Mouse (Mus musculus) neural tube, embryonic 11.5 days (tissue): ENCODE measurements at regions not wholly inside any gene's neighbourhood (a gene's known extent, or its start where the extent isn't known, plus 50 kb on each side); places are given as distances from the start of the nearest gene placed in this dataset.

ENCODE experiments used
- ATAC-seq: fragments of 200-750 bp; cut with Nextera tagmentation; 2 replicates; pipeline ENCODE4 v1.8.0; 2017; ENCODE audit warnings: moderate number of reproducible peaks, mild to moderate bottlenecking, moderate TSS enrichment, moderate library complexity; ENCODE audit not compliant: insufficient read depth, low FRiP score, low TSS enrichment
- DNase-seq: peaks from one replicate; pipeline ENCODE4 v3.0.0-alpha.2; 2015; ENCODE audit warnings: low spot score
- H3K27ac ChIP-seq: fragments of 300-500 bp; sonication (generic); 2 replicates; pipeline ENCODE4 v1.5.1; 2014; ENCODE audit warnings: low read depth, mild to moderate bottlenecking, low read length
- H3K27me3 ChIP-seq: fragments of 300-500 bp; sonication (generic); 2 replicates; pipeline ENCODE4 v1.6.1; 2014; ENCODE audit warnings: mild to moderate bottlenecking, low read length, mixed read lengths; ENCODE audit not compliant: control insufficient read depth, insufficient read depth
- H3K36me3 ChIP-seq: fragments of 300-500 bp; sonication (generic); 2 replicates; pipeline ENCODE4 v1.6.1; 2014; ENCODE audit warnings: mild to moderate bottlenecking, low read length, moderate library complexity, mixed read lengths; ENCODE audit not compliant: control insufficient read depth, insufficient read depth
- H3K4me1 ChIP-seq: fragments of 300-500 bp; sonication (generic); 2 replicates; pipeline ENCODE4 v1.6.1; 2014; ENCODE audit warnings: low read length, mixed read lengths; ENCODE audit not compliant: control insufficient read depth, insufficient read depth
- H3K4me2 ChIP-seq: fragments of 300-500 bp; sonication (generic); 2 replicates; pipeline ENCODE4 v1.6.1; 2014; ENCODE audit warnings: low read depth, mild to moderate bottlenecking, moderate library complexity
- H3K4me3 ChIP-seq: fragments of 300-500 bp; sonication (generic); 2 replicates; pipeline ENCODE4 v1.5.1; 2014; ENCODE audit warnings: low read depth, low read length
- H3K9ac ChIP-seq: fragments of 300-500 bp; sonication (generic); 2 replicates; pipeline ENCODE4 v1.6.1; 2014; ENCODE audit warnings: mild to moderate bottlenecking, low read length
- H3K9me3 ChIP-seq: fragments of 300-500 bp; sonication (generic); 2 replicates; pipeline ENCODE4 v1.6.1; 2016; ENCODE audit warnings: low read length; ENCODE audit not compliant: control insufficient read depth
- WGBS: fragments of 180-500 bp; shearing (Covaris S2); extraction: QIAGEN DNeasy Blood & Tissue Kit; methylation state at CpG from one replicate; pipeline ENCODE4 v1.1.7; 2014; 5-methylcytosine and 5-hydroxymethylcytosine counted together

DNA sequence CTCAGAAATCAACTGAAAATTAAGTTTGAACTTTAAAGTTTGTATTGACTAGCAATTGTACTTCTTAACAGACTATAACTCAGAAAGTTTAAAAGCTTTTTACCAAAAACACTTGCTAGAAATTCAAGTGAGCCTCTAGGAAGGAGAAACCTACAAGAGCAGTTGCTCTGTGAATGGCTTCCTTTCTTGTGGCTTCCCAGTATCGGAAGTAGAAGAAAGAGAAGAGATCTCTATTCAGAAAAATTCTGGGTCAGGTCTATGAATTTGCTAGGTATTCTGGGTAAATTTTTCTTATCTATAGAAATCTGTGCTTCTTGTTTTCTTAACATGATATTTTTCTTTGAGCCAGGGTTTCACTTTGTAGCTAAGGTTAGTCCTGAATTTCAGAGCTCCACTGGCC is 138.3 kb upstream of the Ppp3ca start:
- no peak for ATAC-seq
- WGBS: 100% methylated on average over 1 of the region's 1 CpGs
- no peaks in the 10 kb centered on the region for H3K27me3 ChIP-seq

DNA sequence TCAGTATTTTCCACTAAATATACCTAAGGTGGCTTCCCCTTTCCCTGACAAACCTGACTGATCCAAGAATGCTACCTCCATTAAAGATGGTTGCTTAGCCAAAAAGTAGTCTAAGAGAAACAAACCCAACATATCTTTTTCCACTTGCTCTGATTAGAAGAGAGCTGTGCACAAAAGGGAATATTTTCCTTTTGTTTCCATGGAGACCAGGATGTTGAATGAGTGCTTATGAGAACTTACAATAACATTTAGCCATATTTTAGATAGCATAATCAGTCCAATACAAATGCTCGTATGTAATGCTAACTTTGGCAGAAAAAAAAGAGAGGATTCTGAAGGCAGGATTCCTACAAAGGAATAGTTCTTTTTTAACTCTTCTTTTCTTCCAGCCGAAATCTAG is 161.3 kb upstream of the Ppp3ca start:
- Histone ChIP-seq H3K4me1 (no peaks in the 10 kb centered on the region), H3K4me2 (no peak overlapping the region), H3K27ac (no peak overlapping the region), H3K9me3 (no peaks in the 10 kb centered on the region), H3K36me3 (no peaks in the 10 kb centered on the region), H3K27me3 (no peaks in the 10 kb centered on the region), H3K9ac (no peak overlapping the region), H3K4me3 (no peak overlapping the region)
- DNase-seq: no peak
- no peak for ATAC-seq
- WGBS: 83% methylated on average over 2 of the region's 2 CpGs

More for the DNA sequence above, 138.3 kb upstream of the Ppp3ca start:
- H3K27ac ChIP-seq: no peak overlapping the region
- H3K4me1 ChIP-seq: no peaks in the 10 kb centered on the region
- no peak overlapping the region for H3K9ac ChIP-seq
- no peaks in the 10 kb centered on the region for H3K9me3 ChIP-seq
- DNase-seq: no peak
- no peak overlapping the region for H3K4me3 ChIP-seq
- H3K4me2 ChIP-seq: no peak overlapping the region
- H3K36me3 ChIP-seq: no peaks in the 10 kb centered on the region

GRCm38 (mm10) chr3:136507070-136507469 is 162.9 kb upstream of the Ppp3ca start:
- H3K36me3 ChIP-seq: no peaks in the 10 kb centered on the region
- no peaks in the 10 kb centered on the region for H3K27me3 ChIP-seq
- H3K9ac ChIP-seq: no peak overlapping the region
- 68% methylated on average over 7 of the region's 7 CpGs for WGBS
- H3K4me2 ChIP-seq: no peak overlapping the region
- no peak overlapping the region for H3K27ac ChIP-seq
- DNase-seq (no peak), ATAC-seq (no peak)
- H3K4me1 ChIP-seq: no peaks in the 10 kb centered on the region
- H3K4me3 ChIP-seq: no peak overlapping the region
- H3K9me3 ChIP-seq: no peaks in the 10 kb centered on the region

- Histone ChIP-seq H3K4me2 (no peak overlapping the region), H3K27ac (no peak overlapping the region), H3K9me3 (no peaks in the 10 kb centered on the region), H3K4me1 (no peaks in the 10 kb centered on the region), H3K36me3 (no peaks in the 10 kb centered on the region), H3K27me3 (no peaks in the 10 kb centered on the region), H3K4me3 (no peak overlapping the region), H3K9ac (no peak overlapping the region)
- ATAC-seq (no peak), DNase-seq (no peak)
Observed at GRCm38 (mm10) chr3:136494831-136495230, 169.0 kb upstream of the Bank1 start.

- H3K4me3 ChIP-seq: no peak overlapping the region
- H3K4me2 ChIP-seq: no peak overlapping the region
- ATAC-seq (no peak), DNase-seq (no peak)
- 73% methylated on average over 2 of the region's 2 CpGs for WGBS
- H3K27me3 ChIP-seq: no peaks in the 10 kb centered on the region
- H3K9ac ChIP-seq: no peak overlapping the region
- H3K9me3 ChIP-seq: no peaks in the 10 kb centered on the region
- no peak overlapping the region for H3K27ac ChIP-seq
- H3K36me3 ChIP-seq: no peaks in the 10 kb centered on the region
- H3K4me1 ChIP-seq: no peaks in the 10 kb centered on the region
Observed at GRCm38 (mm10) chr3:136491683-136492082, 165.8 kb upstream of the Bank1 start.

DNA sequence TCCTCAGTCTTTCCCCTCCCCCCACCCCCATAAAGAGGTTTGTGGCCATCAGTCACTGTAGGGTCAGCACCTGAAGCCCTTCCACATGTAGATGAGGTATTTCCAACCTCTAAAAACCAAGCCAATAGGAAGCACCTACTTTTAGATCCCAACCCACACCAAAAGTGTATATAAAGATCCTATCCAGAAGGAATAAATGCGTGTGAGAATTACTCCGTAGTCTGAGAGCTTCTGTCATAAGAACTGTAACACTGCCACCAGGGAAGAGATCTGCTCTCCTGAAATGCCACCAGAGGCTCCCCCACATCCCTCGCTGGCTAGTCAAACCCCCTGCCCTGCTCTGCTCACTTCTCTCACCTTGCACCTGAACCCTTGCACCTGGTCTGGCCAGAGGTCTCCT is 145.8 kb upstream of the Bank1 start:
- 85% methylated on average over 3 of the region's 3 CpGs for WGBS
- no peaks in the 10 kb centered on the region for H3K36me3 ChIP-seq
- DNase-seq: no peak

GRCm38 (mm10) chr3:136462747-136463146 is 136.9 kb upstream of the Bank1 start:
- WGBS: 92% methylated on average over 3 of the region's 3 CpGs
- Histone ChIP-seq H3K27ac (no peak overlapping the region), H3K4me1 (no peaks in the 10 kb centered on the region), H3K27me3 (no peaks in the 10 kb centered on the region), H3K9ac (no peak overlapping the region), H3K4me3 (no peak overlapping the region), H3K9me3 (no peaks in the 10 kb centered on the region), H3K36me3 (no peaks in the 10 kb centered on the region), H3K4me2 (no peak overlapping the region)
- ATAC-seq (no peak), DNase-seq (no peak)

More for the DNA sequence above, 145.8 kb upstream of the Bank1 start:
- no peak overlapping the region for H3K9ac ChIP-seq
- H3K4me1 ChIP-seq: no peaks in the 10 kb centered on the region
- no peak overlapping the region for H3K4me3 ChIP-seq
- H3K27ac ChIP-seq: no peak overlapping the region
- H3K9me3 ChIP-seq: no peaks in the 10 kb centered on the region
- ATAC-seq: no peak
- no peak overlapping the region for H3K4me2 ChIP-seq
- no peaks in the 10 kb centered on the region for H3K27me3 ChIP-seq

- Histone ChIP-seq H3K9me3 (no peaks in the 10 kb centered on the region), H3K4me1 (no peaks in the 10 kb centered on the region), H3K4me2 (no peak overlapping the region), H3K9ac (no peak overlapping the region), H3K4me3 (no peak overlapping the region), H3K27ac (no peak overlapping the region), H3K36me3 (no peaks in the 10 kb centered on the region), H3K27me3 (no peaks in the 10 kb centered on the region)
- 0 out of 2 replicates have a peak, but pooled peaks have one; percentile 51 for ATAC-seq
- WGBS: 77% methylated on average over 10 of the region's 10 CpGs
- no peak for DNase-seq
Observed at GRCm38 (mm10) chr3:136456471-136457117, 130.7 kb upstream of the Bank1 start.

DNA sequence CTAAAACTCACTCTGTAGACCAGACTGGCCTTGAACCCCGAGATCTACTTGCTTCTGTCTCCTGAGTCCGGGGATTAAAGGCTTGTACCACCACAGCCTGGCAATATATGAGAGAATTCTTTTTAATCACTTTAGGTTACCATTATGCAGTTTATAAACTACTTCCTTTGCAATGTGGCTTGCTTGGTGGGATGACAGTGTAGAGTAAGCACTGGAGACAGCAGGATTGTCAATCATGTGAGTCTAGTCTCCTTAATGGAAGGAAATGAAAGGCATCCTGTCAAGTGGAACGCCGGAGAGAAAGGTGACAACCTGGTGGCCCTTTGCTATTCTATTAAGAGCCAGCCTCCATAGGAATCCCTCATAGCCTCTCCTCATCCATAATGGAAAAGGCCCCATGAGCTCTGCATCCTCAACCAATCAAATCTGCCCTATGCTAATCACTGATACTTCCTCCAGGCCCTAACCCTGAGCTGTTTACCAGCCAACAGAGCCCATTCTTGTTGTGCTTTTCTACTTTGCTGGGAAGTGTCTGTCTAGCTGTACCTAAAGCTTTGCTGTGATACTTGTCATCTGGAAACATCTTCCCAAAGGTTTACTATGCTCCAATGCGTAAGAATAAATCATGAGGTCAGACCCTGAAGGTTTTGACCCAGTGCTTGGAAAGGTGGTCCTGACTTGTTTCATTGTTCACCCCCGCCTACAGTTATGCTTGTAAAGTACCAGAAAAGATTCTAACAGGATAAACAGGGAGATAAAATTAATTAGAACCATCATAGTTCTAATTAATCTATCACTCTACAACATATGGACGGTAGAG is 130.0 kb upstream of the Bank1 start:
- DNase-seq: no peak
- H3K36me3 ChIP-seq: no peaks in the 10 kb centered on the region
- no peak; the same call in 1 of the 2 replicates for ATAC-seq
- no peak overlapping the region for H3K4me2 ChIP-seq
- 81% methylated on average over 7 of the region's 7 CpGs for WGBS
- H3K4me3 ChIP-seq: no peak overlapping the region
- H3K27ac ChIP-seq: no peak overlapping the region
- H3K4me1 ChIP-seq: no peaks in the 10 kb centered on the region
- H3K9ac ChIP-seq: no peak overlapping the region
- no peaks in the 10 kb centered on the region for H3K9me3 ChIP-seq
- no peaks in the 10 kb centered on the region for H3K27me3 ChIP-seq
